Mouse (Mus musculus) hindbrain, embryonic 15.5 days (tissue): ENCODE results near the gene Fut11. TPM values are rescaled to one million over a fixed set of nuclear protein-coding genes. Genes with fewer than 3 reads are reported as not detected.
A peak's percentile ranks its signal among the peaks of the same experiment; 100 is the strongest.

ENCODE experiments used
- ATAC-seq: fragments of 200-750 bp; cut with Nextera tagmentation; 2 replicates; pipeline ENCODE4 v1.8.0; 2017; ENCODE audit warnings: low read depth, moderate number of reproducible peaks, moderate TSS enrichment; ENCODE audit not compliant: low FRiP score
- H3K27ac ChIP-seq: fragments of 300-500 bp; sonication (generic); replicated peaks from 2 replicates; pipeline ENCODE4 v1.5.1; 2015; ENCODE audit warnings: mild to moderate bottlenecking, inconsistent platforms
- H3K27me3 ChIP-seq: fragments of 300-500 bp; sonication (generic); 2 replicates; pipeline ENCODE4 v1.6.1; 2015; ENCODE audit warnings: control low read depth, inconsistent platforms
- H3K36me3 ChIP-seq: fragments of 300-500 bp; sonication (generic); 2 replicates; pipeline ENCODE4 v1.6.1; 2015; ENCODE audit warnings: control low read depth, inconsistent platforms
- H3K4me1 ChIP-seq: fragments of 300-500 bp; sonication (generic); replicated peaks from 2 replicates; pipeline ENCODE4 v1.6.1; 2015; ENCODE audit warnings: control low read depth, inconsistent platforms
- H3K4me2 ChIP-seq: fragments of 300-500 bp; sonication (generic); 2 replicates; pipeline ENCODE4 v1.6.1; 2015; ENCODE audit warnings: moderate library complexity, mild to moderate bottlenecking, inconsistent platforms
- H3K4me3 ChIP-seq: fragments of 300-500 bp; sonication (generic); 2 replicates; pipeline ENCODE4 v1.5.1; 2015; ENCODE audit warnings: mild to moderate bottlenecking, inconsistent platforms
- H3K9ac ChIP-seq: fragments of 300-500 bp; sonication (generic); 2 replicates; pipeline ENCODE4 v1.6.1; 2015; ENCODE audit warnings: inconsistent platforms
- H3K9me3 ChIP-seq: fragments of 300-500 bp; sonication (generic); 2 replicates; pipeline ENCODE4 v1.6.1; 2016; ENCODE audit warnings: control low read depth, inconsistent platforms
- WGBS: fragments of 180-500 bp; shearing (Covaris S2); methylation state at CpG from one replicate; pipeline ENCODE4 v1.1.7; 2015; 5-methylcytosine and 5-hydroxymethylcytosine counted together
- polyA plus RNA-seq: library from polyadenylated mRNA; unstranded; fragments of >200 nt; fragmentation: Nextera tagmentation; extraction: Ambion mirVana; gene quantifications from 2 replicates; pipeline ENCODE4 v1.2.1, GENCODE M21; 2015

Gene Fut11
- polyA plus RNA-seq, 1 experiment from 2014 or later = 30.4 TPM

- no peak overlapping the region for H3K9ac ChIP-seq
- H3K4me2 ChIP-seq = no peak overlapping the region
- H3K27ac ChIP-seq = no peak overlapping the region
- ATAC-seq = no peak
- 85% methylated on average over 6 of the region's 6 CpGs for WGBS
- H3K4me3 ChIP-seq = no peak overlapping the region
- H3K27me3 ChIP-seq = no peaks in the 10 kb centered on the region
- H3K9me3 ChIP-seq = no peaks in the 10 kb centered on the region
- H3K36me3 ChIP-seq = peaks cover 94% of the 10 kb centered on the region
- H3K4me1 ChIP-seq = no peaks in the 10 kb centered on the region
Measured at GRCm38 (mm10) chr14:20725660-20726339, 31.0 kb downstream of the Fut11 start.

- Histone ChIP-seq H3K36me3 (peaks cover 57% of the 10 kb centered on the region), H3K27ac (no peak overlapping the region), H3K4me3 (no peak overlapping the region), H3K9ac (no peak overlapping the region), H3K27me3 (no peaks in the 10 kb centered on the region), H3K4me2 (no peak overlapping the region), H3K4me1 (peaks cover 14% of the 10 kb centered on the region), H3K9me3 (no peaks in the 10 kb centered on the region)
- 96% methylated on average over 9 of the region's 9 CpGs for WGBS
- no peak for ATAC-seq
Measured at GRCm38 (mm10) chr14:20729871-20730270, 35.1 kb downstream of the Fut11 start.

- Histone ChIP-seq H3K9ac (no peak overlapping the region), H3K4me2 (no peak overlapping the region), H3K27me3 (no peaks in the 10 kb centered on the region), H3K27ac (no peak overlapping the region), H3K36me3 (peaks cover 49% of the 10 kb centered on the region), H3K9me3 (no peaks in the 10 kb centered on the region), H3K4me1 (peaks cover 18% of the 10 kb centered on the region), H3K4me3 (no peak overlapping the region)
- ATAC-seq = no peak
- 89% methylated on average over 9 of the region's 9 CpGs for WGBS
Measured at GRCm38 (mm10) chr14:20730853-20731602, 36.3 kb downstream of the Fut11 start.

- Histone ChIP-seq H3K4me1 (peaks cover 18% of the 10 kb centered on the region), H3K9me3 (no peaks in the 10 kb centered on the region), H3K27ac (peak overlapping the region; percentile 90), H3K4me3 (peak overlapping the region; percentile 67), H3K4me2 (peak overlapping the region; percentile 81), H3K9ac (peak overlapping the region; percentile 79), H3K27me3 (no peaks in the 10 kb centered on the region), H3K36me3 (peaks cover 44% of the 10 kb centered on the region)
- WGBS = 50% methylated on average over 12 of the region's 12 CpGs
- ATAC-seq = no peak
Measured at GRCm38 (mm10) chr14:20733041-20733951, 38.5 kb downstream of the Fut11 start.

GRCm38 (mm10) chr14:20733952-20734774 lies 39.4 kb downstream of the Fut11 start, which contains the start of gene Ndst2:
Ndst2 (minus strand) TSS chr14:20734562.
- H3K4me1 ChIP-seq = peaks cover 18% of the 10 kb centered on the region
- peak within 1 kb of the TSS; percentile 81 for H3K4me2 ChIP-seq
- peaks cover 44% of the 10 kb centered on the region for H3K36me3 ChIP-seq
- peak within 1 kb of the TSS; percentile 79 for H3K9ac ChIP-seq
- peak; percentile 98 for ATAC-seq
- no peaks in the 10 kb centered on the region for H3K9me3 ChIP-seq
- H3K27me3 ChIP-seq = no peaks in the 10 kb centered on the region
- peak within 1 kb of the TSS; percentile 90 for H3K27ac ChIP-seq
- under 1% methylated on average over 71 of the region's 81 CpGs for WGBS
- peak within 1 kb of the TSS; percentile 67 for H3K4me3 ChIP-seq

GRCm38 (mm10) chr14:20735052-20735451 lies 40.3 kb downstream of the Fut11 start:
- Histone ChIP-seq H3K27me3 (no peaks in the 10 kb centered on the region), H3K27ac (peak overlapping the region; percentile 90), H3K4me2 (peak overlapping the region; percentile 81), H3K36me3 (peaks cover 44% of the 10 kb centered on the region), H3K9ac (no peak overlapping the region), H3K4me1 (peaks cover 18% of the 10 kb centered on the region), H3K4me3 (0 out of 2 replicates have a peak overlapping the region, but pooled peaks have one; percentile 67), H3K9me3 (no peaks in the 10 kb centered on the region)
- ATAC-seq = no peak
- WGBS = 63% methylated on average over 2 of the region's 2 CpGs

GRCm38 (mm10) chr14:20735892-20736390 lies 41.2 kb downstream of the Fut11 start:
- WGBS = 84% methylated on average over 13 of the region's 13 CpGs
- Histone ChIP-seq H3K36me3 (peaks cover 36% of the 10 kb centered on the region), H3K27ac (0 out of 2 replicates have a peak overlapping the region, but pooled peaks have one; percentile 2), H3K4me1 (peaks cover 18% of the 10 kb centered on the region), H3K9ac (no peak overlapping the region), H3K4me2 (no peak overlapping the region), H3K9me3 (no peaks in the 10 kb centered on the region), H3K4me3 (no peak overlapping the region), H3K27me3 (no peaks in the 10 kb centered on the region)
- no peak for ATAC-seq

GRCm38 (mm10) chr14:20737306-20737705 lies 42.5 kb downstream of the Fut11 start:
- Histone ChIP-seq H3K27ac (no peak overlapping the region), H3K36me3 (peaks cover 36% of the 10 kb centered on the region), H3K27me3 (no peaks in the 10 kb centered on the region), H3K9me3 (no peaks in the 10 kb centered on the region), H3K9ac (no peak overlapping the region), H3K4me1 (peaks cover 18% of the 10 kb centered on the region), H3K4me2 (no peak overlapping the region), H3K4me3 (no peak overlapping the region)
- no peak for ATAC-seq
- WGBS = 37% methylated on average over 14 of the region's 14 CpGs

- Histone ChIP-seq H3K4me2 (no peak overlapping the region), H3K27me3 (no peaks in the 10 kb centered on the region), H3K9ac (no peak overlapping the region), H3K27ac (no peak overlapping the region), H3K4me1 (peaks cover 10% of the 10 kb centered on the region), H3K9me3 (no peaks in the 10 kb centered on the region), H3K36me3 (peaks cover 43% of the 10 kb centered on the region), H3K4me3 (no peak overlapping the region)
- 93% methylated on average over 8 of the region's 8 CpGs for WGBS
- no peak for ATAC-seq
Measured at GRCm38 (mm10) chr14:20738511-20738910, 43.7 kb downstream of the Fut11 start.

- Histone ChIP-seq H3K27me3 (no peaks in the 10 kb centered on the region), H3K9me3 (no peaks in the 10 kb centered on the region), H3K36me3 (peaks cover 60% of the 10 kb centered on the region), H3K4me2 (no peak overlapping the region), H3K4me3 (no peak overlapping the region), H3K27ac (no peak overlapping the region), H3K9ac (no peak overlapping the region), H3K4me1 (no peaks in the 10 kb centered on the region)
- no peak for ATAC-seq
- 96% methylated on average over 9 of the region's 9 CpGs for WGBS
Measured at GRCm38 (mm10) chr14:20741301-20741700, 46.5 kb downstream of the Fut11 start.

- Histone ChIP-seq H3K9me3 (no peaks in the 10 kb centered on the region), H3K36me3 (peaks cover 43% of the 10 kb centered on the region), H3K4me3 (no peak overlapping the region), H3K4me2 (no peak overlapping the region), H3K9ac (no peak overlapping the region), H3K27me3 (no peaks in the 10 kb centered on the region), H3K27ac (no peak overlapping the region), H3K4me1 (no peaks in the 10 kb centered on the region)
- no peak for ATAC-seq
- 91% methylated on average over 3 of the region's 3 CpGs for WGBS
Measured at GRCm38 (mm10) chr14:20743614-20744013, 48.8 kb downstream of the Fut11 start.
